Mouse (Mus musculus) subcutaneous adipose tissue, adult 2 months (tissue): Measurements from ENCODE around the gene Gm16253. TPM values are rescaled to one million over a fixed set of nuclear protein-coding genes. Genes with fewer than 3 reads are reported as not detected.

Experiments used
- polyA plus RNA-seq: library from polyadenylated mRNA; depleted of rRNA; stranded (reverse); fragments of >200 nt; gene quantifications from 2 replicates; pipeline ENCODE4 v1.2.3, GENCODE M21; 2012; ENCODE audit warnings: low replicate concordance; rRNA removed

The Gm16253 gene
- not detected in 2 replicates for polyA plus RNA-seq

DNA sequence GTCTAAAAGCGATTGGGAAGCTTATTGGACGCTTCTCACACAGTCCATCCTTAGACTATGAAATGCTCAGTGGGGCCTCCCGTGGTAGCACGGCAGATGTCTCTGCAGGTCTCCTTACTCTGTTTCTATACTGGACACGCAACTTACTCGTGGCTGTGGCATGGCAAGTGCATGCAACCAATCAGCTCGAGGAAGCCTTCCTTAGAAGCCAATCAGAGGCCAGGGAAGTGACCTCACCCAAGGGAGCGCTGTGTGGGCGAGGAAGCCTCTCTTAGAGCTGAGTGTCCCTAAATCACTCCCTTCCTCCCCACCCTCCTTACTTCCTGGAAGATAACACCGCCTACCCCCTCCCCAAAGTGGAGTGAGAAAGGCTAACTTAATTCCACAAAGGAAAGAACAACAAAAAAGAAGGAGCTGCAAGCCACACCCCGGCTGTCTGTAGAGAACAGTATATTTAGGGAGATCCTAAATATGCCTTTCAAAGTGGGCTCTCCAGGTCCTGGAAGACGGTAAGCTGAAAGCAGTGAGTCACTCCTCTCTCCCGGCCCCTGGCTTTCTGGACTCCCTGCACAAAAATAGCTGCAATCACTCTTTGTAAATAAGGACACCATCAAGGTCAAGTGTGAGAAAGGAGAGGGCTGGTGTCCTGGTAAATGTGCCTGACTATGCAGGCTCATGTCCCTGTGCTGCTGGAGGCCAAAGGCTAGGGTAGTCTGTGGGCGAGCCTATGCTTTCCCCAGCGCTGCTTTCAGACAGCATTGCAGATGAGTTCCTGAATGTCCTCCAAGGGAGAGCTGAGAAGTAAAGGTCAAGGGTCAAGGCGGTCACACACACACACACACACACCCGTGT is at the start of gene Gm16253:
Gm16253 (plus strand) TSS at position 295 of the 852 bp plus-strand sequence.

GRCm38 (mm10) chr3:96557694-96558093 is 19.1 kb upstream of the Gm16253 start, which contains the start of gene Txnip:
Txnip (plus strand) TSS chr3:96557957.

DNA sequence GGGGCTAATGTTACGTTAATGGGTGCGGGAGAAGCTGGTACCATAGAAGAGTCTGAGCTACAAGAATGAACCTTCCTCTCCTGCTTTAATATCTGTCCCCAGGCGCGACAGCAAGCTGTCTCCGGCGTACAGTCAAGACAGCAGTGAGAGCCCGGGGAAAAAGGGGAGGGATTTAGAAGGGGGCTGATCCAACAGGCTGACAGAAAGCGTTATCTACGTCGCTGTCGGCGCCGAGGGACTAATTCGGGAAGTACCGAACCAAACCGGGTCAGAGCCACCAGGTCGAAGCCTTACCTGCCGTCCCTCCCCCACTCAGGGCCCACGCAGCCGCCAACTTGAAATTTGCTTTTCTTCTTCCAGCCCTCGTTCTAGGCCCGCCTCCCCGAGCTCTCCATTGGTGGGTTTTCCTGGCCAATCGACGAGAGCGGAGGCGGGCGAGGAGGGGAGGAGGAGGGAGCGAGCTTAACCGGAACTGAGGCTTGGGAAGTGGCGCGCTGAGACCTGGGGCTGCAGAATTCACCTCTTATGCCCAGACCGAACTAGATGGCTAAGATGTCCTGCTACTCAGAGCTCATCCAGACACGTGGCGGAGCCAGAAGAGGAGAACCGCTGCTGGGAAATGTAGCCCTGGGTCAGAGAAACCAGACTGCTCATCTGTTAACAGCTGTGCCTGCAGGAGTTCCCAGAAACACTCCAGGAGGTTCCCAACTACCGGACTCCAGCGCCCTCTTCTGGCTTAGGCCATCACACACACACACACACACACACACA is 17.2 kb downstream of the Gm16253 start, which contains the start of gene Polr3gl:
Polr3gl (minus strand) TSS at position 392 of the 771 bp plus-strand sequence.

GRCm38 (mm10) chr3:96596228-96596707 is 19.5 kb downstream of the Gm16253 start, which contains the start of gene Ankrd34a:
Ankrd34a (plus strand) TSS chr3:96596636.

DNA sequence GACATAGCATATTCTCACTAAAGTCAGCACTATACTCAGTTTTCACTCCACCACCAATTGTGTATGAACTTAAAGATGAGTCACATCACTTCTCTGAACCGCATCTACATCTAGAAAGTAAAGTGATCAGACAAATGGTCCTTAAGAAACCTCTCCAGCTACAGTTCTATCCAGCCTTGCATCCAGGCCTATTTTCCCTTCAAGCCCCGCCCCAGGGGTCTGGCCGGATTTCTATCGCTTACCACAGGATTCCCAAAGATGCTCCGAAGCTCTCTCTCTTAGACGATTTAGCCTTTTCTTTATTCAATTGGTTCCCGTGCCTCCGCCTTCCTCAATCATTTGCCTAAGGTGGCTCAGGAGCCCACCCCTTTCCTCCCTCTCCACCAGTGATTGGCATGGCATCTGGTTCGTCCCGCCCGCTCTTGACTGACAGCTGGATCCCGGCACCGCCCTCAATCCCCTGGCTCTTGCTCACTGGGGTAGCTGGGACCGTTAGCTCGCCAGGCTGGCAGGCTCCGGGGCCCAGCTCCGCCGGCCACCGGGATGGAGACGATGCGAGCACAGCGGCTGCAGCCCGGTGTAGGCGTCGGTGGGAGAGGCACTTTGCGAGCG is 24.0 kb downstream of the Gm16253 start, which contains the start of gene Lix1l:
Lix1l (plus strand) TSS at position 511 of the 612 bp plus-strand sequence.

GRCm38 (mm10) chr3:96629729-96630600 is 53.2 kb downstream of the Gm16253 start, which contains the start of gene Rbm8a:
Rbm8a (plus strand) TSS chr3:96629933.

Other genes starting within 250 kb of the Gm16253 start
- gene BC107364, start 124.7 kb upstream of the Gm16253 start, polyA plus RNA-seq = not detected in 2 replicates
- 1.1 and 2.2 TPM in 2 replicates for gene Hfe2, start 51.8 kb upstream of the Gm16253 start, polyA plus RNA-seq
- gene Txnip, start 19.0 kb upstream of the Gm16253 start, polyA plus RNA-seq = 658 and 2,424 TPM in 2 replicates
- gene Polr3gl, start 17.2 kb downstream of the Gm16253 start, polyA plus RNA-seq = 19.1 and 23.0 TPM in 2 replicates
- gene Ankrd34a, start 19.7 kb downstream of the Gm16253 start, polyA plus RNA-seq = 0.47 and 3.2 TPM in 2 replicates
- 32.1 and 54.9 TPM in 2 replicates for gene Lix1l, start 24.2 kb downstream of the Gm16253 start, polyA plus RNA-seq
- gene Rbm8a, start 52.9 kb downstream of the Gm16253 start, polyA plus RNA-seq = 6.5 and 11.3 TPM in 2 replicates
- 65.1 and 70.1 TPM in 2 replicates for gene Pex11b, start 58.4 kb downstream of the Gm16253 start, polyA plus RNA-seq
- 0.20 and 0.36 TPM in 2 replicates for gene Gm42957, start 58.5 kb downstream of the Gm16253 start, polyA plus RNA-seq
- 3.0 and 6.4 TPM in 2 replicates for gene Itga10, start 68.6 kb downstream of the Gm16253 start, polyA plus RNA-seq
- 2.7 and 7.8 TPM in 2 replicates for gene Ankrd35, start 93.1 kb downstream of the Gm16253 start, polyA plus RNA-seq
- 39.3 and 72.2 TPM in 2 replicates for gene Pias3, start 119.4 kb downstream of the Gm16253 start, polyA plus RNA-seq
- 2.6 and 4.0 TPM in 2 replicates for gene Nudt17, start 131.6 kb downstream of the Gm16253 start, polyA plus RNA-seq
- gene Polr3c, start 150.6 kb downstream of the Gm16253 start, polyA plus RNA-seq = 30.5 and 35.1 TPM in 2 replicates
- 15.7 and 20.7 TPM in 2 replicates for gene Rnf115, start 150.7 kb downstream of the Gm16253 start, polyA plus RNA-seq